Mouse (Mus musculus): ENCODE results near the gene Lmo2.
A peak's percentile ranks its signal among the peaks of the same experiment; 100 is the strongest.

DNA sequence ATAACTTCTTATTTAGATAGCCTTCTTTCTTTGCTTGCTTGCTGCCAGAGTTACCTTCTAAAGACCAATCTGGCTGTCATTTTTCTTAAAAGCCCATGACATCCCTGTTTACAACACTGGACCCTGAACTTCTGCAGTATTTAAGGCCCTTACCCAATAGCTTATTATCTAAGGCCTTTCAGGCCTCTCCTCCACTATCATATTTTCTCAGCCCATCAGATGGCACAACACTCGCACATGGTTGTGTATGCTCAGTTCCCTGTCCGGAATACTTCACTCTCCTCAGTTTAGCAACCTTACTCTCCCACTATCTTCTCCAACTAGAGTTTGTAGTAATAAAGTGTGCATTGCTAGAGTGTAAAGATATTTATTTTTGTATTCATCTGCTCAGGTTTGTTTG lies 71.3 kb downstream of the Lmo2 start:
- peak; percentile 56; the same call in 2 of the 3 replicates for TF ChIP-seq TAL1 (IDR thresholded peaks at IDR 0.05; ENCODE audit: low read length)
- TF ChIP-seq GATA1 (IDR thresholded peaks at IDR 0.05; ENCODE audit: low read length) = peak; percentile 53; the same call in 1 of the 2 replicates

All from erythroblast, embryonic 14.5 days (primary cell).